Mouse (Mus musculus): ENCODE measurements around the gene Gprin2. TPM values are rescaled to one million over a fixed set of nuclear protein-coding genes. Genes with fewer than 3 reads are reported as not detected.

The Gprin2 gene
- polyA plus RNA-seq, 1 experiment from 2014 or later, result 0.30 TPM

DNA sequence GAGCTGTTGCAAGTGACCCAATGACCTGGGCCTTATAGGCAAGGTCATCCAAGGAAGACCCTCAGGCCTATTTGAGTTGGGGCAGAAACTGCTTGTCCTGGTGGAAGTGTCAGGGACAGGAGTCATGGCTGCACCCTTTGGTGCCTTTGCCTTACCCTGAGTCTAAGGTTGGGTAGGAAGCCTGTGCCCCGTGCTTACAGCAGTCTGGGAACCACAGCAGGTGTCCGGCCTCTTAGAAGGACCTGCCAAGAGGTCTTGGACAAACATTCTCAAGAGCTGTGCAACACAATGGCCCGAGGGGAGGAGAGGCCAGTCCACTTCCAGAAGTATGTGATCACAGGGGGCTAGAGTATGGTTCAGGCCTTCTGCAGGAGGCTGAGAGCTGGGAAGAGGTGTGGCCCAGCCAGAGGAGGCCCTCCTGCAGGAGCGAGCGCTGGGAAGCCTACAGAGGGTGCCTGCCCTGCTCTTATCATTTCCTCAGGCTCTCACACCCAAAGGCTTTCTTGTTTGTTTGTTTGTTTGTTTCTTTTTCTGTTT lies 22.0 kb upstream of the Gprin2 start:
- 59% methylated on average over 5 of the region's 5 CpGs for WGBS
- H3K4me3 ChIP-seq (replicated peaks), result no peak overlapping the region
- H3K27me3 ChIP-seq (replicated peaks), result peaks cover 26% of the 10 kb centered on the region
- peak; percentile 45; the same call in 1 of the 2 replicates for ATAC-seq
- H3K9me3 ChIP-seq, result no peaks in the 10 kb centered on the region
- peaks cover 4% of the 10 kb centered on the region; the same call in 1 of the 2 replicates for H3K4me1 ChIP-seq (replicated peaks)
- no peak overlapping the region for H3K27ac ChIP-seq
- H3K36me3 ChIP-seq, result no peaks in the 10 kb centered on the region
- H3K9ac ChIP-seq, result no peak overlapping the region
- no peak overlapping the region for H3K4me2 ChIP-seq (replicated peaks)

DNA sequence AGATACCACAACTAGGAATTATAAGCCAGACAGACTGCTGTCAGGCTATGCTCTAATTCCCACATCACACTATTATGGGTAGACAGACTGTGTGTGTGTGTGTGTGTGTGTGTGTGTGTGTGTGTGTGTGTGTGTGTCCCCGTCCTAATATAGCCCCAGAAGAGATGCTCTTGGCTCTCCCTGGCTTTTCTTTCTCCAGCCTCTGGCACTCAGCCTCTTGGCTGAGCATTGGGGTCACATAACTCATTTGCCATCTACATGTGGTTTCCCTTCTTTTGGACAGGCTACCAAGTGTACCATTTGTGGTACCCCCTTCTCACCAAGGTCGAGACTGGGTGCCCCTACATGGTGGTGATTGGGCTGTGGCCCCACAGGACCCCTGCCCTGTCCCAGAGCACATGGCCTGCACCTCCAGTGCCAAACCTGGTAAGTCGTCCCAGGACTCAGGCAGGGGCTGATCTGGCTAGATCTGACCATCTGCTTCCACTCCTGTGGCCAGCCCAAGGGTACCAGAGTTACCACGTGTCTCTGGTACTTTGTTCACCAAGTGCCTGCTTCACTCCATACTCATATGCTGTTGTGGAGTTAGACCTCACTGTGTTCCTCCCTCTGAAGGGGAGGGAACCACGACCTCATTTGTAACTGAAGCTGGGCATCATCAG lies 20.1 kb upstream of the Gprin2 start:
- no peaks in the 10 kb centered on the region for H3K36me3 ChIP-seq
- WGBS, result 71% methylated on average over 5 of the region's 5 CpGs
- no peak overlapping the region for H3K9ac ChIP-seq
- no peak for ATAC-seq
- H3K9me3 ChIP-seq, result no peaks in the 10 kb centered on the region
- H3K4me1 ChIP-seq (replicated peaks), result peaks cover 4% of the 10 kb centered on the region; the same call in 1 of the 2 replicates
- H3K4me2 ChIP-seq (replicated peaks), result no peak overlapping the region
- H3K27ac ChIP-seq, result no peak overlapping the region
- H3K4me3 ChIP-seq (replicated peaks), result no peak overlapping the region
- H3K27me3 ChIP-seq (replicated peaks), result peaks cover 28% of the 10 kb centered on the region

DNA sequence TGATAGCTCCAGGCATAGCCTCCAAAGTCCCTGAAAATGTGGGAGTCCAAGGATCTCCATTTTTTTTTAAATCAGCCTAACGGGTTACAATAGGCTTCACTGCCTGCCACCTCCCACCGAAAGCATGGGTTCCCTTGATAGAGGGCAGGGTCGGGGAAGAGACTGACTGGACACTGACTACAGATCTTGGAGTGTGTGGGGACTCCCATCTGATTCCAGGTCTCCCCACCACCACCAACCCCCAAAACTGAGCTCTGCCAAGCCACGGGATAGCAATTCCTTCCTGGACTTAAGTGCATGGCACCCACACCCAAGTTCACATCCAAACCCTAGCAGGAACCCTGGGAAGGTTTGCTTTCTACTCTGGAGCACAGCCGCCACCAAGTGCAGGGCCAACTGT lies 19.0 kb upstream of the Gprin2 start:
- H3K4me3 ChIP-seq (replicated peaks), result no peak overlapping the region
- ATAC-seq, result no peak
- H3K27me3 ChIP-seq (replicated peaks), result peaks cover 28% of the 10 kb centered on the region
- peaks cover 7% of the 10 kb centered on the region; the same call in 1 of the 2 replicates for H3K4me1 ChIP-seq (replicated peaks)
- H3K27ac ChIP-seq, result no peak overlapping the region
- H3K4me2 ChIP-seq (replicated peaks), result peak overlapping the region; percentile 68
- H3K36me3 ChIP-seq, result no peaks in the 10 kb centered on the region
- H3K9ac ChIP-seq, result no peak overlapping the region
- no peaks in the 10 kb centered on the region for H3K9me3 ChIP-seq
- 76% methylated on average over 5 of the region's 5 CpGs for WGBS

DNA sequence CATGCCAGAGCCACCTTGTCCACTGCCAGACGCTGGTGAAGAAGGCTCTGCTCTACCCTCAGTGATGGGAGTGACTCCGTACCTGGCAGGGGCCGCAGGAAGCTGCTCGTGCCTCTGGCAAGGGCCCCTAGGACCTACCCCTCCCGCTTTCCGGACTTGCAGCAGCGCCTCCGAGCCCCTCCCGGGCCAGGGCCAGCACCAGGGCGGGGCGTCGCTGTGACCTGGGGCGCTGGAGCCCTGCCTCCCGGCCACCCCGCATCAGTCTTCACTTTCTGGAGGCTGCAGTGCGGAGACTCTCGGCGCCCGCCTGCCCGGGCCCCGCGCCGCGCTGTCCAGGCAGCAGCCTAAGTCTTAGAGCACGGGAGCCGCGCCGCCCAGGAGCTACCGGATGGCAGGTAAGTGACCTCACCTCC lies 18.3 kb upstream of the Gprin2 start:
- H3K4me1 ChIP-seq (replicated peaks), result peaks cover 7% of the 10 kb centered on the region; the same call in 1 of the 2 replicates
- peak overlapping the region; percentile 68 for H3K4me2 ChIP-seq (replicated peaks)
- H3K36me3 ChIP-seq, result no peaks in the 10 kb centered on the region
- no peak overlapping the region for H3K27ac ChIP-seq
- H3K4me3 ChIP-seq (replicated peaks), result peak overlapping the region; percentile 36
- no peaks in the 10 kb centered on the region for H3K9me3 ChIP-seq
- peak overlapping the region; percentile 32; the same call in 1 of the 2 replicates for H3K9ac ChIP-seq
- 1% methylated on average over 29 of the region's 29 CpGs for WGBS
- ATAC-seq, result peak; percentile 58
- peaks cover 28% of the 10 kb centered on the region for H3K27me3 ChIP-seq (replicated peaks)

DNA sequence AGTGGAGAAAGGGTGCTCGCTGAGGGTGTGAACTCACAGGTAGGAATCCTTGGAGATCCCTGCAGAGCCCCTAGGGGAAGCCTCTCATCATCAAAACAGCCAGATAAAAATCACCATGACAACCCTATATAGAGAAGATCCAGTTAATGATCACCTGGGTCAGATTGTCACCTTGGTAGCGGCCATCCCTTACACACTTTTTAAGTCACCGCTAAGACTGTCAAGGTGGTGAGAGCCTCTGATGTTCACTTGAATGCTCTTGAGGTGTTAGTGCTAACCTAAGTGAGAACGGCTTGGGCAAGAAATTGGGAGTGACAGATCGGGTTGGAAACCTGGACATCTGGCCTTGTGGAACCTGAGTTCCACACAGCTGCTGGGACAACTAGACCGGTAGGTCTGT lies 17.8 kb upstream of the Gprin2 start, which contains the start of gene Syt15:
Gene Syt15, plus strand, starts transcription at position 301 of the 400 bp plus-strand sequence.
- WGBS, result 49% methylated on average over 6 of the region's 6 CpGs
- no peak for ATAC-seq
- Histone ChIP-seq H3K36me3 (no peaks in the 10 kb centered on the region), H3K4me3 (replicated peaks) (peak within 1 kb of the TSS; percentile 36), H3K4me1 (replicated peaks) (peaks cover 7% of the 10 kb centered on the region; the same call in 1 of the 2 replicates), H3K27ac (no peak within 1 kb of the TSS), H3K4me2 (replicated peaks) (peak within 1 kb of the TSS; percentile 68), H3K9me3 (no peaks in the 10 kb centered on the region), H3K9ac (peak within 1 kb of the TSS; percentile 32; the same call in 1 of the 2 replicates), H3K27me3 (replicated peaks) (peaks cover 28% of the 10 kb centered on the region)

DNA sequence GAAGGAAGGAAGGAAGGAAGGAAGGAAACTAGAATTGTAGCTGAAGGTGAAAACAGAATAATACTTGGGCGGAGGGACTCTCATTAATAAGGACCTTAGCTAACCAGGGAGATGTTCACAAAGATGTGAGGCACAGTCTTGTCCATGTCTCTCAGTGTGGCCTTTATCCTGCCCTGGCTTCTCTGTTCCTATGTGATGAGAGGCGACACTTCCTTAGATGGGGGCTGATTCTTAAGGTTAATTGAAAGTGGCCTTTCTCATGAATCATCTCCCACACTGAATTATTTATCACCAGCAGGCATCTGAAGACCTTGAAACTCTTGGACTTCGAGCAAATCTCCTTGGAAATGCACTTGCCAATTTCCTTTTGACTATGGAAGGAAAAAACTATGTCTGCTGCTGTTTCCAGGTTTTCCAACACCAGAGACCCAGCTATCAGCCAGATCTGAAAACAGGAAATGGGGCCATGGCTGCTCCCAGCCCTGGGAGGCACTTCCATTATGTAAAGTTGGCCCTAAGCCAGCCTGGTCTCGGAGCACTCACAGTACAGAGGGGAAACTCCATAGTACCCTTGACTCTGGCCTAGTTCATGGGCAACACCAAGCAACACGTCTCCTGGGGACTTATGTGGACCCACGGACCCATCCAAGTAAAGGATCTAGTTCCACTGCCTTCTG lies 14.1 kb upstream of the Gprin2 start:
- Histone ChIP-seq H3K9ac (no peak overlapping the region), H3K27me3 (replicated peaks) (peaks cover 22% of the 10 kb centered on the region), H3K4me3 (replicated peaks) (no peak overlapping the region), H3K4me1 (replicated peaks) (peaks cover 7% of the 10 kb centered on the region; the same call in 1 of the 2 replicates), H3K27ac (no peak overlapping the region), H3K36me3 (no peaks in the 10 kb centered on the region), H3K9me3 (no peaks in the 10 kb centered on the region), H3K4me2 (replicated peaks) (no peak overlapping the region)
- whole genome bisulfite sequencing, result 64% methylated on average over 6 of the region's 6 CpGs
- peak; percentile 63 for ATAC-seq

DNA sequence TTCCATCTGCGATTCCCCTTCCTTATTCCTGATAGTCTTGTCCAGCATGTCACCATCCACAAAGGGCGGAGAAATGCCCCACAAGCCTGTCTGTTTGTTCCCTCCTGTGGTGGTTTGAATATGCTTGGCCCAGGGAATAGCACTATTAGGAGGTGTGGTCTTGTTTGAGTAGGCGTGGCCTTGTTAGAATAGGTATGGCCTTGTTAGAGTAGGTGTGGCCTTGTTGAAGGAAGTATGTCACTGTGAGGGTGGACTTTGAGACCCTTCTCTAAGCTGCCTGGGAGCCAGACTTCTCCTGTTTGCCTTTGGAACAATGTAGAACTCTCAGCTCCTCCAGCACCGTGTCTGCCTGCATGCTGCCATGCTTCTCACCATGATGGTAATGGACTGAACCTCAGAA lies 8.5 kb upstream of the Gprin2 start:
- Histone ChIP-seq H3K9ac (no peak overlapping the region), H3K4me3 (replicated peaks) (no peak overlapping the region), H3K4me2 (replicated peaks) (no peak overlapping the region), H3K4me1 (replicated peaks) (no peaks in the 10 kb centered on the region), H3K27ac (no peak overlapping the region), H3K36me3 (no peaks in the 10 kb centered on the region), H3K27me3 (replicated peaks) (no peaks in the 10 kb centered on the region), H3K9me3 (no peaks in the 10 kb centered on the region)
- ATAC-seq, result peak; percentile 59; the same call in 1 of the 2 replicates
- WGBS, result 89% methylated on average over 4 of the region's 4 CpGs

DNA sequence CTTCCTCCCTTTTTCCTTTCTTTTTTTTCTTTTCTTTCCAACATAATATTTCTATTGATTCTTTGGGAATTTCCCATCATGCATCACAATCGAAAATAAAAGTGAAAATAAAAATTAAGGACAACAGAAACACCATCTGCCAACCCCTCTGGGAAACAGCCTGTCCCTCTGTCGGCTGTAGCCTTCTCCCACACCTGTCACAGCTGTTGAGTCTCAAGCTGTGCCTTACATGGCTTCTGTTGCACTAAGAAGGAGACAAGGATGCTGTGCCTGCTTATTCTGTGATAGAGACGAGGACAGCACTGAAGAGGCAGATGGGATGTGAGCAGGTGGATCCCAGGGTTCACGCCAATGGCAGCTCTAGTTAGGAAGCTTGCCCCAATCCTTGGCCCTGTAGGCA lies 7.6 kb upstream of the Gprin2 start:
- no peak overlapping the region for H3K4me2 ChIP-seq (replicated peaks)
- no peaks in the 10 kb centered on the region for H3K27me3 ChIP-seq (replicated peaks)
- no peak for ATAC-seq
- H3K9ac ChIP-seq, result no peak overlapping the region
- H3K4me1 ChIP-seq (replicated peaks), result no peaks in the 10 kb centered on the region
- no peak overlapping the region for H3K4me3 ChIP-seq (replicated peaks)
- H3K27ac ChIP-seq, result no peak overlapping the region
- H3K36me3 ChIP-seq, result no peaks in the 10 kb centered on the region
- WGBS, result 60% methylated on average over 4 of the region's 4 CpGs
- H3K9me3 ChIP-seq, result no peaks in the 10 kb centered on the region

DNA sequence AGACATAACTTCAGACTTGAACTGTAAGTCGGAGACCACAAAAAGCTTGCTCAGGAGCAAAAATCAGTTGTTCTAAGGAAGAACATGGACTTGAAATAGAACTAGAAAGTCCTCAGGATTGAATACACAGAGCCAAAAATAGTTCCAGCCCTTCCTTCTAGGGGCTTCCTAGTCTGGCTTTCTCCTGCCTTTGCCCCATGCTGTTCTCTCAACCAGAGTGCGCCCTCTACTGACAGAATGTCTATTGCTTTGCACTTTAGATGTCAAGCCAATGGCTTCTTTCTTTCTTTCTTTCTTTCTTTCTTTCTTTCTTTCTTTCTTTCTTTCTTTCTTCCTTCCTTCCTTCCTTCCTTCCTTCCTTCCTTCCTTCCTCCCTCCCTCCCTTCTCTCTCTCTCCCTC lies 7.2 kb upstream of the Gprin2 start:
- ATAC-seq, result no peak
- H3K27me3 ChIP-seq (replicated peaks), result no peaks in the 10 kb centered on the region
- H3K9ac ChIP-seq, result no peak overlapping the region
- WGBS, result 54% methylated on average over 2 of the region's 2 CpGs
- H3K9me3 ChIP-seq, result no peaks in the 10 kb centered on the region
- no peak overlapping the region for H3K27ac ChIP-seq
- no peak overlapping the region for H3K4me2 ChIP-seq (replicated peaks)
- no peaks in the 10 kb centered on the region for H3K36me3 ChIP-seq
- no peak overlapping the region for H3K4me3 ChIP-seq (replicated peaks)
- H3K4me1 ChIP-seq (replicated peaks), result no peaks in the 10 kb centered on the region

DNA sequence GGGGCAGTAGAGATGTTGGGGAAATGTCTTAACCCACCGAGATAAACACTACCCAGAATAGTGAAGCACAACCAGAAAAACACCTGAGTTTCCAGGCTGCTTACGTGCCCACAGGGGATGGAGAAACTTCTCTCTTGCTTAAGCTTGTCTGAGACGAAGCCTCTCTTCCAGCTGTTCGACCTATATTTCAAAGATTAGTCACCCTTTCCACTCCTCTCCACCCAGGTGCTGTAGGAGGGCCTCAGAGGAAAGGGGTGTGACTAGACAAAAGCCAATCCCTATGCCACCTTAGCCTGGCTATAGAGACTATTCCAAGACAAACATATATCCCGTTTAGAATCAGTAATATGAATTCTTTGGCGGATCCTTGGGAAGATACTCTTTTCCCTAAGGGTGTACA lies 6.5 kb upstream of the Gprin2 start:
- no peaks in the 10 kb centered on the region for H3K27me3 ChIP-seq (replicated peaks)
- no peaks in the 10 kb centered on the region for H3K4me1 ChIP-seq (replicated peaks)
- 78% methylated on average over 6 of the region's 6 CpGs for WGBS
- no peak overlapping the region for H3K27ac ChIP-seq
- H3K4me3 ChIP-seq (replicated peaks), result no peak overlapping the region
- no peaks in the 10 kb centered on the region for H3K9me3 ChIP-seq
- no peaks in the 10 kb centered on the region for H3K36me3 ChIP-seq
- no peak for ATAC-seq
- H3K4me2 ChIP-seq (replicated peaks), result no peak overlapping the region
- H3K9ac ChIP-seq, result no peak overlapping the region

DNA sequence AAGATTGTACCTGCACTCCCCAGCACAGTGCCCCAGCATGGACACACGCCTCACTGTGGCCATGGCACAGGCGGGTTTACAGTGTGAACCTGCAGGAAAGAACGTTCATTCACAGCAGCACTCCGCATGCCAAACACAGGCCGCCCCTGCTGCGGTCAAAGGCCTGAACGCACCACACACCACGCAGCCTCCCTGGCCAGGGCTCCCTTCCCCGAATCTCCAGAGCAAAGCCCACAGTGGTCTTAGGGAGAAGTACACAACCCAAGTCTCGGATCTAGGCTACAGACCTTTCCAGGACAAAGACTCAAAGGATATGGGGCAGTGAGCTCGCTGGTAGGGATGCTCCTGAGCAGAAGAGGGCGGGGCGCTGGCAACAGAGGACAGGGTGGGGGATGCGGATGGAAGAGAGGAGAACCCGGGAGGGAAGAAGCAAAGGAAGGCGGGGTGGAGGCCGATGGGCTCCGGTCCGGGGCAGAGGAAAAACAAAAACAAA lies 669 bp downstream of the Gprin2 start:
- Histone ChIP-seq H3K4me1 (replicated peaks) (peaks cover 5% of the 10 kb centered on the region; the same call in 1 of the 2 replicates), H3K9me3 (no peaks in the 10 kb centered on the region), H3K36me3 (no peaks in the 10 kb centered on the region), H3K27ac (no peak overlapping the region), H3K4me3 (replicated peaks) (peak overlapping the region; percentile 64), H3K4me2 (replicated peaks) (peak overlapping the region; percentile 96), H3K27me3 (replicated peaks) (peaks cover 4% of the 10 kb centered on the region; the same call in 1 of the 2 replicates), H3K9ac (peak overlapping the region; percentile 47)
- WGBS, result 7% methylated on average over 19 of the region's 19 CpGs
- peak; percentile 78 for ATAC-seq

DNA sequence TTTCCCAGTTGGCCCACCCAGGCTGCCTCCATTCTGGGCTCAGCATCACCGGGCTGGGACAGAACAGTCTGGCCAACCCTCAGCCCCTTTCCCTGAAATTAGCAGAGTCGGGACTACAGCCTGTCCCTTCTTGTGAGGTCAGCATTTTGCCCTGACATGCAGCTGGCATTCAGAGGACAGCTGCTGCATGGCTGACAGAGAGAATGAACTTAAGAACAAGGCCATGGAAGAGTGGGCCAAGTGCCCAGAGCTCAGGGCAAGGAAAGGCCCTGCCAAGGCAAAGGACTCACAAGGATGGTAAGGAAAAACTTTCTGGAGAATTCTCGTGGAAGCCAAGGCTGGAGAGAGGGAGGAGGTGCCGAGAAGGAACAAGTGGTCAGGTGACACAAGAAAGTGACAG lies 4.7 kb downstream of the Gprin2 start:
- 47% methylated on average over 4 of the region's 4 CpGs for WGBS
- peaks cover 5% of the 10 kb centered on the region; the same call in 1 of the 2 replicates for H3K4me1 ChIP-seq (replicated peaks)
- H3K27ac ChIP-seq, result no peak overlapping the region
- H3K27me3 ChIP-seq (replicated peaks), result no peaks in the 10 kb centered on the region; the same call in 1 of the 2 replicates
- no peak overlapping the region for H3K9ac ChIP-seq
- H3K36me3 ChIP-seq, result no peaks in the 10 kb centered on the region
- ATAC-seq, result no peak
- H3K9me3 ChIP-seq, result no peaks in the 10 kb centered on the region
- no peak overlapping the region for H3K4me3 ChIP-seq (replicated peaks)
- no peak overlapping the region for H3K4me2 ChIP-seq (replicated peaks)

Measured in intestine, embryonic 15.5 days (tissue).